Mouse (Mus musculus) stomach, postnatal 0 days (tissue): Measurements from ENCODE around the gene Stk38. TPM values are rescaled to one million over a fixed set of nuclear protein-coding genes. Genes with fewer than 3 reads are reported as not detected.

Experiments used
- ATAC-seq: fragments of 200-750 bp; cut with Nextera tagmentation; 2 replicates; pipeline ENCODE4 v1.8.0; 2017; ENCODE audit not compliant: low FRiP score, low TSS enrichment
- DNase-seq: peaks from one replicate; pipeline ENCODE4 v3.0.0-alpha.2; 2016; ENCODE audit warnings: low spot score
- H3K27ac ChIP-seq: fragments of 300-500 bp; sonication (generic); replicated peaks from 2 replicates; pipeline ENCODE4 v1.5.1; 2014; ENCODE audit warnings: mild to moderate bottlenecking, control low read depth
- H3K27me3 ChIP-seq: fragments of 300-500 bp; sonication (generic); 2 replicates; pipeline ENCODE4 v1.6.1; 2014; ENCODE audit warnings: low read length; ENCODE audit not compliant: control insufficient read depth, insufficient read depth
- H3K36me3 ChIP-seq: fragments of 300-500 bp; sonication (generic); 2 replicates; pipeline ENCODE4 v1.6.1; 2014; ENCODE audit warnings: low read length, mixed read lengths; ENCODE audit not compliant: control insufficient read depth, insufficient read depth
- H3K4me1 ChIP-seq: fragments of 300-500 bp; sonication (generic); replicated peaks from 2 replicates; pipeline ENCODE4 v1.6.1; 2014; ENCODE audit warnings: antibody characterized with exemption; ENCODE audit not compliant: control insufficient read depth, insufficient read depth
- H3K4me2 ChIP-seq: fragments of 300-500 bp; sonication (generic); replicated peaks from 2 replicates; pipeline ENCODE4 v1.6.1; 2014; ENCODE audit warnings: low read depth, mild to moderate bottlenecking, control low read depth, moderate library complexity
- H3K4me3 ChIP-seq: fragments of 300-500 bp; sonication (generic); 2 replicates; pipeline ENCODE4 v1.5.1; 2014; ENCODE audit warnings: low read depth, low read length, control low read depth
- H3K9ac ChIP-seq: fragments of 300-500 bp; sonication (generic); 2 replicates; pipeline ENCODE4 v1.6.1; 2014; ENCODE audit warnings: mild to moderate bottlenecking, low read length, control low read depth, mixed read lengths
- H3K9me3 ChIP-seq: fragments of 300-500 bp; sonication (generic); 2 replicates; pipeline ENCODE4 v1.6.1; 2016; ENCODE audit warnings: low read length; ENCODE audit not compliant: control insufficient read depth
- CTCF ChIP-seq: IDR thresholded peaks from 2 replicates; pipeline ENCODE4 v1.5.1; 2016; ENCODE audit warnings: antibody characterized with exemption, low read depth, mild to moderate bottlenecking, moderate library complexity
- EP300 ChIP-seq: optimal IDR thresholded peaks from 2 replicates; pipeline ENCODE3; 2016; ENCODE audit warnings: antibody characterized with exemption
- WGBS: fragments of 180-500 bp; shearing (Covaris S2); extraction: QIAGEN DNeasy Blood & Tissue Kit; methylation state at CpG from one replicate; pipeline ENCODE4 v1.1.7; 2014; 5-methylcytosine and 5-hydroxymethylcytosine counted together
- polyA plus RNA-seq: library from polyadenylated mRNA; unstranded; fragments of >200 nt; fragmentation: Nextera tagmentation; extraction: Ambion mirVana; gene quantifications from 2 replicates; pipeline ENCODE4 v1.2.1, GENCODE M21; 2015

Gene Stk38
- polyA plus RNA-seq, 1 experiment from 2014 or later, result 64.8 TPM

DNA sequence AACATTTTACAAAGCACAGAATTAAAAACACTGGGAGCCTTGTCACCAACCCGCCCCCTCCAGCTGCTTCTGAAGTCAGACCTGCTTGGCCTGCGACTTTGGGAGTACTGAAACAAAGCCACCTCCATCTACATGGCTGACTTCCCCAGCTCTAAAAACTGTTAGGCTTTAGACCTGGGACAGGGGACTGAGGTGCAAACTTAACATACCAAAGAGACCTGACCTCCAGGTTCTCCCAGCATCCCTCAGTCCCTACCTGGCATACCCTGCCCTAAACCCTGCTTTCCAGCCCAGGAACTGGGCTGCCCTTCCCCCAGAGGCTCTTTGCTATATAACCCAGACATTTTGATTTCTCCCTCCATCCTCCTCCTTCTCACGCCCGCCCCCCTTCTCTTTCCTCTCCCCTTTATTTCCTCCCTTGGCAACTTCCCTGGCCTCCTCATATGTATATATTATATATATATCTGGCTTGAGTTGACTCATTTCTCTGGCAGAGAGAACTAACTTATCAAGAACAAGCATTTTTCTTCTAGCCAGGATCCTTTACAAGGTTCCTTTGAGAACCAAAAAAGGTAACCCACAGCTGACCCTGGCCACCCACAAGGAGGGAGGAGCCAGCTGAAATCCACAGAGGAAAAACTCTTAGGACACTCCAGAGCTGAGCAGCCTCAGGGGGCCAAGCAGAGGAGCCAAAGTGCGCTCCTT is 19.0 kb upstream of the Stk38 start:
- peak; percentile 50 for ATAC-seq
- peak overlapping the region; percentile 77 for H3K27ac ChIP-seq
- no peaks in the 10 kb centered on the region for H3K27me3 ChIP-seq
- 34% methylated on average over 5 of the region's 5 CpGs for WGBS
- H3K4me1 ChIP-seq, result no peaks in the 10 kb centered on the region; the same call in 1 of the 2 replicates
- no peak overlapping the region for H3K9ac ChIP-seq
- H3K9me3 ChIP-seq, result no peaks in the 10 kb centered on the region
- TF ChIP-seq EP300, result no peak
- TF ChIP-seq CTCF, result no peak
- no peak overlapping the region for H3K4me3 ChIP-seq
- H3K4me2 ChIP-seq, result no peak overlapping the region
- peak; percentile 46 for DNase-seq
- no peaks in the 10 kb centered on the region for H3K36me3 ChIP-seq

DNA sequence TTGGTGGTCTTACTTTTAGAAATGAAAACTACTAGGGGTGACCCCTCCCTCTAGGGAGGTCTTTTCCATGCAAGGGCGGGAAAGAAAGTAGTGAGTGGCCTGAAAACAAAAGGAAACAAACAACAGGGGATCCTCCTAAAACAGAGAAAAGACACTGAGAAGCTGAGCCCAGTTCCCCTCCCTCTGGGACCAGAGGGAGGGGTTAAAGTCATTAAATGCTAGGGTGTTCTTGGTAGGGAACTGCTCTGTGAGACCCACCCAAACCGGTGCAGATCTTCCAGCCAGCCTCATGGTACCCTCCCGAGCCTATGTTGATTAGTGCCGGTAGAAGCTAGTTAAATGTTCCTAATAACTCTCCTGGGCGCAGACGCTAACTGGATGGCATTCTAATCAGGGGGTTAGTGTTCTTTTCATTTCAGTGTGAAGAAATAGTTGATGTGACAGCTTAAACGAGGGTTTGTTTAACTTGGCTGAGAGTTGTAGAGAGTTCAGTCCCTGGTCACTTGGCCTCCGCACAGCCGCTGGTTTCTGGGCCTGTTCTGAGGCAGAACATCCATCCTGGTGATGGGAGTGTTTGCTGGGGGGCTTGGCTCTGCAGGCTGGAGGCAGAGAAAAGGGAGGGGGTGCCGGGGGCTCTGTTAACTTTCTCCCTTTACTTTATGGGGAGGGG is 17.2 kb upstream of the Stk38 start:
- TF ChIP-seq CTCF (no peak), EP300 (no peak)

GRCm38 (mm10) chr17:29024047-29024892 is 16.5 kb upstream of the Stk38 start:
- Histone ChIP-seq H3K27ac (peak overlapping the region; percentile 45), H3K9me3 (no peaks in the 10 kb centered on the region), H3K27me3 (no peaks in the 10 kb centered on the region), H3K9ac (no peak overlapping the region), H3K4me1 (no peaks in the 10 kb centered on the region; the same call in 1 of the 2 replicates), H3K36me3 (no peaks in the 10 kb centered on the region), H3K4me3 (no peak overlapping the region), H3K4me2 (no peak overlapping the region; the same call in 1 of the 2 replicates)
- ATAC-seq, result no peak
- no peak for TF ChIP-seq CTCF
- no peak for TF ChIP-seq EP300
- no peak for DNase-seq
- WGBS, result 59% methylated on average over 22 of the region's 22 CpGs

More for the DNA sequence above, 17.2 kb upstream of the Stk38 start:
- Histone ChIP-seq H3K9me3 (no peaks in the 10 kb centered on the region), H3K27ac (peak overlapping the region; percentile 45), H3K9ac (no peak overlapping the region), H3K4me3 (no peak overlapping the region), H3K27me3 (no peaks in the 10 kb centered on the region), H3K4me2 (no peak overlapping the region; the same call in 1 of the 2 replicates), H3K4me1 (no peaks in the 10 kb centered on the region; the same call in 1 of the 2 replicates), H3K36me3 (no peaks in the 10 kb centered on the region)
- 14% methylated on average over 10 of the region's 10 CpGs for WGBS
- ATAC-seq, result peak; percentile 60
- peak; percentile 50 for DNase-seq

DNA sequence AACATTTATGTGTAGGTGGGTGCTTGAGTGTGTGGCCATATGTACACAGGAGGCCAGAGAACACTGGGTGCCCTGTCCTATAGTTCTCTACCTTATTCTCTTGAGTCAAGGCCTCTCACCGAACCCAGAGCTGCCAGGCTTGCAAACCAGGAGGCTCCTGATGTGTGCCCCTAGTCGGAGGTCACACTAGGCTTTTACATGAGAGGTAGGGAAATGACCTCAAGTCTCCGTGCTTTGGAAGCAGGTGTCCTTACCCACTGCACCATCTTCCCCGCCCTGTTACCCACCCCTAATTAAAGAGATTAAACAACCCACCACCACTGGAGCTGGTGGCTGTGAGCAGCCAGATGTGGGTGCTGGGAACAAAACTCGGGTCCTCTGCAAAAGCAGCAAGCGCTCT is 15.6 kb upstream of the Stk38 start:
- TF ChIP-seq EP300 (no peak), CTCF (no peak)
- Histone ChIP-seq H3K4me3 (no peak overlapping the region), H3K36me3 (no peaks in the 10 kb centered on the region), H3K27ac (no peak overlapping the region), H3K4me1 (no peaks in the 10 kb centered on the region; the same call in 1 of the 2 replicates), H3K9me3 (no peaks in the 10 kb centered on the region), H3K27me3 (no peaks in the 10 kb centered on the region), H3K9ac (no peak overlapping the region), H3K4me2 (no peak overlapping the region)
- DNase-seq (no peak), ATAC-seq (no peak)
- WGBS, result 92% methylated on average over 6 of the region's 6 CpGs

DNA sequence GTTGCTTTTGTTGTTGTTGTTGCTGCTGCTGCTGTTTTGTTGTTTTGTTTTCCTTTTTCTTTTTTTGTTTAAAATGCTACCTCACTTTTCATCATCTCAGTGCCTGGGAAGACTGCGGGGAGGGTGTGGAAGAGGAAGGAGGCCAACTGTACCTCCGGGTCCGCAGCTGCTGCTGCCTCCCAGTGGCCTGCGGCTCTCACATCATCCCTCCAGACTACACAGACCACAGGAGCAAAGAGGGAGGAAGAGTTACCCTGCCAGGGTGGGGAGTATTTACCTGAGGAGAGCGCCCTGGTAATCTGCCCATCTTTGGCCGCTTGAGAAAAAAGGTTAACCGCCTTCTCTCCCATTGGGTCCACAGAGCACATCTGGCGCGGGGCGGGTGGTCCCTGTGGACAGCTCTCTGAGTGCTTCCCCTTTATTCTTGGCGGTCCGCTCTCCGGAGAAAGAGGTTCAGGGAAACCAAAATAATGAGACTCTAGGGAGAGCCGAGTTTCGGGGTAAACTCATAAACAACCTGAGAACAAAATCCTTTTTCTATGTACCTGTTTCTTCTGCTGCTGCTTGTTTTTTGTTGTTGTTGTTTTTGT is 14.5 kb upstream of the Stk38 start:
- peak; percentile 45 for ATAC-seq
- no peak overlapping the region for H3K9ac ChIP-seq
- H3K4me1 ChIP-seq, result no peaks in the 10 kb centered on the region; the same call in 1 of the 2 replicates
- no peaks in the 10 kb centered on the region for H3K9me3 ChIP-seq
- H3K27ac ChIP-seq, result no peak overlapping the region
- 29% methylated on average over 15 of the region's 15 CpGs for WGBS
- no peaks in the 10 kb centered on the region for H3K36me3 ChIP-seq
- H3K4me2 ChIP-seq, result 0 out of 2 replicates have a peak overlapping the region, but pooled peaks have one; percentile 11
- no peak overlapping the region for H3K4me3 ChIP-seq
- peak; percentile 69 for DNase-seq
- no peaks in the 10 kb centered on the region for H3K27me3 ChIP-seq
- peak; percentile 82 for TF ChIP-seq CTCF
- TF ChIP-seq EP300, result no peak
